Mouse (Mus musculus): ENCODE measurements around the gene Ttll5. TPM values are rescaled to one million over a fixed set of nuclear protein-coding genes. Genes with fewer than 3 reads are reported as not detected.

The Ttll5 gene
- total and polyA plus RNA-seq, 2 experiments from 2014 or later = 10.4 to 15.9 TPM

DNA sequence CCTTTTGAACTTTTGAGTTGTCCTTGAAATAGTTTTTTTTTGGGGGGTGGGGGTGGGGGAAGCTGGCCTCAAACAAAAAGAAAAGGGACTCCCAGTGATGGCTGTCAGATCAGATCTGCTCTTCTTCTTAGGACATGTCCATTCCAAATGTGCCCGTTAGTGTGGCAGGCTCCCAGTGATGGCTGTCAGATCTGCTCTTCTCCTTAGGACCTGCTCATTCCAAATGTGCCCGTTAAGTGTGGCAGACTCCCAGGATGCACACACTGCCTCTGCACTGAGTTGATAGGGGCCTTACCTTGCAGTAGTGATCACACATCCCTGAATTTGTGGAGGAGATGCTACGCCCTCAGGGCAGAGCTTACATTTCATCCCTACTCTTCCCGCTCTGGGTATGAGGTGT is 32.3 kb upstream of the Ttll5 start:
- Histone ChIP-seq H3K4me1 (ENCODE audit: insufficient read depth, low read length) (no peaks in the 10 kb centered on the region), H3K9ac (replicated peaks; ENCODE audit: low read length, poor library complexity, severe bottlenecking) (no peak overlapping the region), H3K9me3 (ENCODE audit: low read length) (no peaks in the 10 kb centered on the region), H3K36me3 (ENCODE audit: insufficient read depth, low read length) (no peaks in the 10 kb centered on the region), H3K27me3 (ENCODE audit: insufficient read depth, low read length) (no peaks in the 10 kb centered on the region), H3K4me3 (ENCODE audit: low read depth, low read length) (no peak overlapping the region), H3K27ac (ENCODE audit: low read depth, low read length) (no peak overlapping the region), H3K4me2 (ENCODE audit: low read depth, low read length, poor library complexity, severe bottlenecking) (no peak overlapping the region)
- ATAC-seq (ENCODE audit: low FRiP score) = no peak
- no peak for DNase-seq (ENCODE audit: low spot score)
- no peak for TF ChIP-seq CTCF (IDR thresholded peaks at IDR 0.05)
- WGBS = 70% methylated on average over 4 of the region's 4 CpGs

DNA sequence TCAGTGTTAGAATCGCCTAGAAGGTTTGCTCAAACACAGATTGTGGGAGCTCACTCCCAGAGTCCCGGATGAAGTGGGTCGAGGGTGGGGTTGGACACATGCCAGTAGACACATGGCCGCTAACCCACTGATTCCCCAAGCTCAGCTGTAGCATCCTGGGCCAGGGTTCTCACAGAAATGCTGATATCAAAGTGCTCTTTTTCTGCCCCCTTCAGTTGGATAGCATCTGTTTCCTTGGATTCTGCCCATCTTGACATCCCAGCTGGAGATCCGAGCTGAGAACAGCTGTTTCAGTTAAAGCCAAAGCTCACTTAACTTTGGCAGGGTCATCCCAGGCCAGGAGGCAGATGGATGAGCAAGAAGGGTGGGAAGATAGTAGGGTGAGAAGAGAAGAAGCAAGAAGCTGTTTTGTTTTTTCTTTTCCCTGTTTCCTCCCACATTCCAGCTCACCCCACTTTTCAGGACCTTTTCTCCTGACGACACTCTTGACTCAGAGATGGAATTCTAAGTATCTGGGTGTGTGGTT is 31.6 kb upstream of the Ttll5 start:
- Histone ChIP-seq H3K4me3 (ENCODE audit: low read depth, low read length) (no peak overlapping the region), H3K4me1 (ENCODE audit: insufficient read depth, low read length) (no peaks in the 10 kb centered on the region), H3K4me2 (ENCODE audit: low read depth, low read length, poor library complexity, severe bottlenecking) (no peak overlapping the region), H3K9ac (replicated peaks; ENCODE audit: low read length, poor library complexity, severe bottlenecking) (no peak overlapping the region), H3K9me3 (ENCODE audit: low read length) (no peaks in the 10 kb centered on the region), H3K36me3 (ENCODE audit: insufficient read depth, low read length) (no peaks in the 10 kb centered on the region), H3K27ac (ENCODE audit: low read depth, low read length) (no peak overlapping the region), H3K27me3 (ENCODE audit: insufficient read depth, low read length) (no peaks in the 10 kb centered on the region)
- ATAC-seq (ENCODE audit: low FRiP score) (no peak), DNase-seq (ENCODE audit: low spot score) (peak; percentile 54)
- TF ChIP-seq CTCF (IDR thresholded peaks at IDR 0.05) = no peak
- WGBS = 68% methylated on average over 6 of the region's 6 CpGs

DNA sequence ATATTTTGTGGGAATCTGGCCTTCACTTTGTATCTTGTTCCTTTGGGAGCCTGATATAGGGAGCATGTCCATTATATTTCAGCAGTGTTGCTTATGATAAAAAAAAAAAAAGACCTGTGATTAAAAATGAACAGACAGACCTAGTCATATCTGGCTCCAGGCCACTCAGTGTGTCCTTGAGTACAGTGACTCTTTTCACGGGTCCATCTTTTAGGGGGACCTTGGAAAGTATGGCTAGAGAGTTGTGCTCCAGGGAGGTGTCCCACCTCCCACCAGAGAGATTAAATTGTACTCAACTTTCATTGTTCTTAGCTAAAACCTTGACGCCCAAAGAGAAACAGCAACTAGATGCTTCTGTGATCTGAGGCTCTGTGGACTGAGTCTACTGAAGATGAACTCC is 30.4 kb upstream of the Ttll5 start:
- no peak overlapping the region for H3K27ac ChIP-seq (ENCODE audit: low read depth, low read length)
- WGBS = 88% methylated on average over 2 of the region's 2 CpGs
- no peak for DNase-seq (ENCODE audit: low spot score)
- H3K36me3 ChIP-seq (ENCODE audit: insufficient read depth, low read length) = no peaks in the 10 kb centered on the region
- no peaks in the 10 kb centered on the region for H3K27me3 ChIP-seq (ENCODE audit: insufficient read depth, low read length)
- H3K9ac ChIP-seq (replicated peaks; ENCODE audit: low read length, poor library complexity, severe bottlenecking) = no peak overlapping the region
- no peak overlapping the region for H3K4me2 ChIP-seq (ENCODE audit: low read depth, low read length, poor library complexity, severe bottlenecking)
- ATAC-seq (ENCODE audit: low FRiP score) = no peak
- no peak for TF ChIP-seq CTCF (IDR thresholded peaks at IDR 0.05)
- H3K4me1 ChIP-seq (ENCODE audit: insufficient read depth, low read length) = no peaks in the 10 kb centered on the region
- no peak overlapping the region for H3K4me3 ChIP-seq (ENCODE audit: low read depth, low read length)
- no peaks in the 10 kb centered on the region for H3K9me3 ChIP-seq (ENCODE audit: low read length)

DNA sequence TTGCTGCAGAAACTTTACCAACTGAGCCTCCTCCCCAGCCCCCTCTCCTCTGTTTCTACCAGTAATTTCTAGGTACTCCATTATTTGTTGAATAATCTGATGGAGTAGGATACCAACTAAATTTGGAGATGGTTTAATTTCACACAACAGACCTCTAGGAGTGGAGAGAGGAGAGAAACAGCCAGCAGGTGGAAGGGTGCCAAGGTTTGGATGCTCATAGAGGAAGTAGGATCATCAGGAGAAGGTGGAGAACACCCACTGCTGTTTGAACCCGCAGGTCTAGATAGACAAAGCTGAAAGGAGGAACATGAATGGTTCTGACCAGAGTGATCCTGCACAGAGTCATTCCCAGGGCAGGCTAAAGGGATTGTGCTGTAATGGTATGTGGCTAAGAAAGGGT is 28.9 kb upstream of the Ttll5 start:
- no peak for DNase-seq (ENCODE audit: low spot score)
- H3K9me3 ChIP-seq (ENCODE audit: low read length) = no peaks in the 10 kb centered on the region
- no peak overlapping the region for H3K9ac ChIP-seq (replicated peaks; ENCODE audit: low read length, poor library complexity, severe bottlenecking)
- WGBS = 81% methylated on average over 1 of the region's 1 CpGs
- H3K4me2 ChIP-seq (ENCODE audit: low read depth, low read length, poor library complexity, severe bottlenecking) = no peak overlapping the region
- no peaks in the 10 kb centered on the region for H3K4me1 ChIP-seq (ENCODE audit: insufficient read depth, low read length)
- ATAC-seq (ENCODE audit: low FRiP score) = no peak
- no peak overlapping the region for H3K27ac ChIP-seq (ENCODE audit: low read depth, low read length)
- no peak for TF ChIP-seq CTCF (IDR thresholded peaks at IDR 0.05)
- H3K4me3 ChIP-seq (ENCODE audit: low read depth, low read length) = no peak overlapping the region
- no peaks in the 10 kb centered on the region for H3K36me3 ChIP-seq (ENCODE audit: insufficient read depth, low read length)
- no peaks in the 10 kb centered on the region for H3K27me3 ChIP-seq (ENCODE audit: insufficient read depth, low read length)

DNA sequence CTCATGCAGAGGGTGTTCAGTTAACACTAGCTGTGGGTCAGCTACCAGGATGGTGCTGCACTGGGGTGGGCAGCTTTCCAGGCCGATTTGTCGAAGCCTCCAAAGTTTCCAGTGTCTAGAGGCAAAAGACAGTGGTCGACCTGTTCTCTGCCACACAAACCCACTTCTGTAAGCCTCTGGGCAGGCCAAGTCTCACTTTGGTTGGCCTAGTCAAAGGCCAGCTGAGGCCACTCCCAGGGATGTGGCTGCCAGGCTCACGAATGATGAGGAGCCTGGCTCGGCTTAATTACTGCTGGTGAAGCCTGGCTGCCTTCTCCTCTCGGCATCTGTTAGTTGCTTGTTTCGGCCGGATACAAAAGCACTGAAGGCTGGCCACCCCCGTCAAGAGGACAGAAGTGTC is 24.4 kb upstream of the Ttll5 start:
- Histone ChIP-seq H3K27me3 (ENCODE audit: insufficient read depth, low read length) (no peaks in the 10 kb centered on the region), H3K9ac (replicated peaks; ENCODE audit: low read length, poor library complexity, severe bottlenecking) (no peak overlapping the region), H3K27ac (ENCODE audit: low read depth, low read length) (no peak overlapping the region), H3K4me2 (ENCODE audit: low read depth, low read length, poor library complexity, severe bottlenecking) (no peak overlapping the region), H3K9me3 (ENCODE audit: low read length) (no peaks in the 10 kb centered on the region), H3K4me1 (ENCODE audit: insufficient read depth, low read length) (no peaks in the 10 kb centered on the region), H3K36me3 (ENCODE audit: insufficient read depth, low read length) (no peaks in the 10 kb centered on the region), H3K4me3 (ENCODE audit: low read depth, low read length) (no peak overlapping the region)
- DNase-seq (ENCODE audit: low spot score) (peak; percentile 43), ATAC-seq (ENCODE audit: low FRiP score) (no peak)
- TF ChIP-seq CTCF (IDR thresholded peaks at IDR 0.05) = no peak
- 75% methylated on average over 9 of the region's 9 CpGs for WGBS

DNA sequence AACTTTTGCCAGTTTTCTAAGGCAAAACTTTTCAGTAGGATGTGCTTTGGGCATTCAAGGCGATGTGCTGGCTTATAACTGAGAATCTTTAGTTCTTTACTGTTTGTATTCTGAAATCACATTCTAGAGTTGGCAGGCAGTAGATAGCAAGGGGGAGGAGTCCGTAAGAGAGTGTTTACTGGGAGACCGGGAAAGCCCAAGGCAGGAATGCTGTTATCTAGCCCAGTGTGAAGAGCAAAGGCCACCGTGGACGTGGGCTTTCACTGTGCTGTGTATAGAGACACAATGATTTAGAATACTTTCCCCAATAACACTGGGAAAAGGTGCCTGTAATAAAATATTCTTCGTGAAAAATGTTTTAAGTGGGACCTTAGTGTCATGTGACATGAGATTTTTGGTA is 14.7 kb upstream of the Ttll5 start:
- Histone ChIP-seq H3K27ac (ENCODE audit: low read depth, low read length) (no peak overlapping the region), H3K27me3 (ENCODE audit: insufficient read depth, low read length) (no peaks in the 10 kb centered on the region), H3K4me1 (ENCODE audit: insufficient read depth, low read length) (no peaks in the 10 kb centered on the region), H3K4me2 (ENCODE audit: low read depth, low read length, poor library complexity, severe bottlenecking) (no peak overlapping the region), H3K36me3 (ENCODE audit: insufficient read depth, low read length) (0 out of 2 replicates have a peak, but pooled peaks cover under 1% of the 10 kb centered on the region), H3K9ac (replicated peaks; ENCODE audit: low read length, poor library complexity, severe bottlenecking) (no peak overlapping the region), H3K4me3 (ENCODE audit: low read depth, low read length) (no peak overlapping the region), H3K9me3 (ENCODE audit: low read length) (no peaks in the 10 kb centered on the region)
- no peak for ATAC-seq (ENCODE audit: low FRiP score)
- DNase-seq (ENCODE audit: low spot score) = no peak
- TF ChIP-seq CTCF (IDR thresholded peaks at IDR 0.05) = no peak
- WGBS = 64% methylated on average over 6 of the region's 6 CpGs

All from midbrain, postnatal 0 days (tissue).